Mouse (Mus musculus) activated CD4-positive, CD25-positive, alpha-beta regulatory T cell, adult 4 months (primary cell): ENCODE data around the gene Fndc3b. TPM values are rescaled to one million over a fixed set of nuclear protein-coding genes. Genes with fewer than 3 reads are reported as not detected.

Source experiments
- ATAC-seq: one replicate; pipeline ENCODE4 v1.8.0; 2017
- polyA plus RNA-seq, 2 experiments: library from polyadenylated mRNA; unstranded; fragments of 100-300 nt; shearing (Covaris generic); gene quantifications; one replicate each; pipeline ENCODE4 v1.2.1; 2017

Gene Fndc3b
- polyA plus RNA-seq, 2 experiments from 2014 or later = 0.17 to 0.81 TPM

DNA sequence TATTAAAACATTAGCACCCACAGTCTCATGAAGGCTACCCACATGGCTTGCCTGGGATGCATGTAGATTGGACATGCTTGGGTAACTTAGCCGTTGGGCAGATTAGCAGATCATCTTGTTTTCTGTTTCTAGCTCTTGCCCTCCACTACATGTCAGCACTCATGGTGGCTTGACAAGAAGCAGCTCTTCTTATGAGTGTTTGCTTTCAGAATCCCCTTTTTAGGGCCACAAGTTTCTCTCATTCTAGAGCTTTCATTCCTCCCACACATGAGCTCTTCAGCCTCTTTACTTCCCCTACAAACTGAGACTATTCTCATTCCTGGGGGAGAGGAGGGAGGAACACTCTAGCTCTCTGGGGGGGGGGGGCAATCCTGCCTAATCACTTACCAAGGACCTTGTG, 321.2 kb downstream of the Fndc3b start:
- no peak for ATAC-seq

GRCm38 (mm10) chr3:27384836-27385235, 326.3 kb downstream of the Fndc3b start:
- ATAC-seq = no peak

GRCm38 (mm10) chr3:27377935-27378334, 333.2 kb downstream of the Fndc3b start:
- ATAC-seq = no peak

DNA sequence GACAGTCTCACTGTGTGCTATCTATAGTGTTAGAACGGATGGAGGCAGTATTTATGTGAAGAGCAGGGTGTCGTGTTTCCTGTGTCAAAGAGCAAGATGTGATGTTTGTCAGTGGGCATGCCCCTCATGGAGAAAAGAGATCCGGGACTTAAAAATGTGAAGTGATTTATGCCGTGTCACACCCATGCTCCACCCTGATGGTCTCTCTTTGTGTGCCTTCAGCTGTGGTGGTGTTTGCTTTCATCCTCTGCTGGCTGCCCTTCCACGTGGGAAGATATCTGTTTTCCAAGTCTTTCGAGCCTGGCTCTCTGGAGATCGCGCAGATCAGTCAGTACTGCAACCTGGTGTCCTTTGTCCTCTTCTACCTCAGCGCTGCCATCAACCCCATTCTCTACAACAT, 336.7 kb downstream of the Fndc3b start:
- ATAC-seq = no peak

- ATAC-seq = no peak
Measured at GRCm38 (mm10) chr3:27371725-27372650, 339.1 kb downstream of the Fndc3b start.

DNA sequence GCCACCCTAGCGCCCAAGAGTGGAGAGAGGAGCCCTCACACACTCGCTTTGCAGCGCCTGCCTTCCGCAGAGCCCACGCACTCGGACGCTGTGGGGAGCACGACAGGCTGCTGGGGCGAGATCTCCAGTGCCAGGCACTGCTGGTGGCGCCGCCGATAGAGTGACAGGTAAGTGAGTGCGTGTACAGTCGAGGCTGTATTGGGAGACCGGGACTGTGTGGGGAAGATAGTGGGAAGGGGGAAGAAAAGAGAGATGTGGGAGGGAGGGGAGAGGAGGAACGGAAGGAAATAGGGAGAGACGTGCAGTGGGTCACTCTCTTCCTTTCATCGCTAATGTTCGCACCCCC, 339.9 kb downstream of the Fndc3b start, which contains the start of gene Ghsr:
Ghsr (plus strand) TSS at position 76 of the 346 bp plus-strand sequence.
- ATAC-seq = no peak

DNA sequence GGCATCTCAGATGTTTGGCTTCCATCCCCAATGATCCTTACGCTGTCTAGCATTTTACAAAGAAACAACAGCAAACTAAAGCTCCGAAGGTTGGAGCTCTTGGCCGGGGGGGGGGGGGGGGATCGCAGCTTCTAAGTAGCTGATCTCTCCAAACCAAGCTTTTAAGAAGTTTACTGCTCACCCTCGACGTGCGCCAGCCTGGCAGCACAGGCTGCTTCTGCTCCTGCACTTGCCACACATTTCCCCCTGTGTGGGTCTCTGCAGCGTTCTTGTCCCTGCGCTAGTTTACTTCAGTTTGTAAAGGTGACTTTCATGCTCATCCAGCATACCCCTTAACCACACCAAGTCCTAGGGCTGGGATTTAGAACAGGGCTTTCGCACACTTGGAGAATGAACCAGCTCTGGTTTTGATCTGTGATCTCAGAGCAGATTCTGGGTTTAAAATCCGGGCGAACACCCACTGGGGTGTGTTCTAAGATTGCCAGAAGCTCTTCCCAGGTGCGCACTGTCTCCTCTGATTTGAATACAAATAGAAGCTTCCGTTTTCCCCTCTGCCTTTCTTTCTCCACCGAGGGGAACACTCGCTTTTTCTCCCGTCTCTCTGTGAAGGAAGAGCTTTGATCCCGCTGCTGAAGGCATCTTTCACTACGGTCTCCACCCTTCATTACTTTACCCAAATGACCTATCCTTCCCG, 340.4 kb downstream of the Fndc3b start:
- no peak for ATAC-seq

- ATAC-seq = no peak
Measured at GRCm38 (mm10) chr3:27370125-27370524, 341.0 kb downstream of the Fndc3b start.

Other genes with a start within 250 kb of the Fndc3b start
- gene Tmem212, start 185.1 kb upstream of the Fndc3b start, polyA plus RNA-seq = not detected
- gene Pld1, start 227.4 kb upstream of the Fndc3b start, polyA plus RNA-seq = under 1 TPM; 0.11 to 0.25 TPM